18 mouse cellular contexts compared by ENCODE assay signal in genomic region chr3:84774246-84775066, GRCm38 (mm10). TPM values are rescaled to one million over a fixed set of nuclear protein-coding genes. Genes with fewer than 3 reads are reported as not detected.
DNase-seq lines count a peak whose midpoint lies in the region; ATAC-seq and TF ChIP-seq lines count a peak whose summit lies in the region.
"Had no signal": no experiment of that assay in that cellular context is flagged by ENCODE, and none has a peak within 500 bp of the region (broad histone marks: within the 10 kb centered on the region; RNA-seq: fewer than 3 reads in every experiment).

No protein-coding gene starts in this region.

- no peak overlapping the region for H3K9ac ChIP-seq in intestine, embryonic 16.5 days (ENCODE audit: low read depth, low read length)
- no peak overlapping the region for H3K9ac ChIP-seq in stomach, embryonic 16.5 days (ENCODE audit: low read length)
- H3K9ac ChIP-seq: forebrain, embryonic 12.5 days; hindbrain, embryonic 15.5 days; liver, embryonic 14.5 days; neural tube, embryonic 13.5 days had no signal

- no peak overlapping the region for H3K4me2 ChIP-seq in intestine, embryonic 16.5 days (ENCODE audit: low read depth, low read length)
- no peak overlapping the region for H3K4me2 ChIP-seq in stomach, embryonic 16.5 days (ENCODE audit: low read depth, low read length)
- H3K4me2 ChIP-seq: forebrain, embryonic 12.5 days; hindbrain, embryonic 15.5 days; neural tube, embryonic 13.5 days had no signal

- H3K4me3 ChIP-seq in lung, adult 2 months (replicated peaks; ENCODE audit: extremely low read depth, low read depth, low read length): no peak overlapping the region
- H3K4me3 ChIP-seq in embryonic facial prominence, embryonic 10.5 days: no peak overlapping the region
- H3K4me3 ChIP-seq in intestine, embryonic 16.5 days (ENCODE audit: low read length): no peak overlapping the region
- no peak overlapping the region for H3K4me3 ChIP-seq in stomach, embryonic 16.5 days (replicated peaks; ENCODE audit: low read length)
- H3K4me3 ChIP-seq: forebrain, embryonic 12.5 days; gastrocnemius, adult 2 months; hindbrain, embryonic 15.5 days; megakaryocyte, embryonic 14.5 days; neural tube, embryonic 13.5 days had no signal

- H3K4me1 ChIP-seq in lung, adult 2 months (ENCODE audit: control insufficient read depth, insufficient read depth, low read length): no peaks in the 10 kb centered on the region; the same call in 1 of the 2 replicates
- H3K4me1 ChIP-seq in embryonic facial prominence, embryonic 10.5 days: peaks cover 22% of the 10 kb centered on the region
- H3K4me1 ChIP-seq in intestine, embryonic 16.5 days (ENCODE audit: control insufficient read depth, insufficient read depth, low read length): peaks cover 2% of the 10 kb centered on the region; the same call in 1 of the 2 replicates
- H3K4me1 ChIP-seq in stomach, embryonic 16.5 days (ENCODE audit: control insufficient read depth, insufficient read depth, low read length): peaks cover 12% of the 10 kb centered on the region; the same call in 1 of the 2 replicates
- H3K4me1 ChIP-seq: forebrain, embryonic 12.5 days; hindbrain, embryonic 15.5 days; neural tube, embryonic 13.5 days had no signal

- H3K27ac ChIP-seq in embryonic facial prominence, embryonic 10.5 days (replicated peaks): no peak overlapping the region
- H3K27ac ChIP-seq in intestine, embryonic 16.5 days (ENCODE audit: low read length): peak overlapping the region; percentile 62
- H3K27ac ChIP-seq in stomach, embryonic 16.5 days (ENCODE audit: low read length): peak overlapping the region; percentile 80
- H3K27ac ChIP-seq: forebrain, embryonic 12.5 days; gastrocnemius, adult 2 months; hindbrain, embryonic 15.5 days; liver, embryonic 14.5 days; neural tube, embryonic 13.5 days had no signal

- 0 out of 2 replicates have a peak, but pooled peaks cover 2% of the 10 kb centered on the region for H3K9me3 ChIP-seq in embryonic facial prominence, embryonic 10.5 days
- H3K9me3 ChIP-seq in intestine, embryonic 16.5 days (ENCODE audit: control insufficient read depth, low read length): no peaks in the 10 kb centered on the region
- no peaks in the 10 kb centered on the region for H3K9me3 ChIP-seq in stomach, embryonic 16.5 days (replicated peaks; ENCODE audit: control insufficient read depth, low read length)
- H3K9me3 ChIP-seq: forebrain, embryonic 12.5 days; hindbrain, embryonic 15.5 days; neural tube, embryonic 13.5 days had no signal

- peak; percentile 16 for DNase-seq in lung, postnatal 25 days (ENCODE audit: low spot score)
- no peak for DNase-seq in lung, adult 2 months
- peak; percentile 11 for DNase-seq in embryonic facial prominence, embryonic 10.5 days (ENCODE audit: low spot score)
- DNase-seq in layer of hippocampus, postnatal 36 days: no peak
- DNase-seq in right cerebral cortex, postnatal 4 days: no peak
- no peak for DNase-seq in right cerebral cortex, adult 18-20 months
- DNase-seq: cerebellum, adult 11 months; gastrocnemius, adult 2 months; heart, postnatal 10 days; kidney, postnatal 4 days; thymus, adult 18-20 months had no signal

- no peaks in the 10 kb centered on the region for H3K27me3 ChIP-seq in embryonic facial prominence, embryonic 10.5 days (replicated peaks; ENCODE audit: low read depth, poor library complexity, severe bottlenecking)
- H3K27me3 ChIP-seq in intestine, embryonic 16.5 days (replicated peaks; ENCODE audit: control insufficient read depth, insufficient read depth, low read length): no peaks in the 10 kb centered on the region
- no peaks in the 10 kb centered on the region for H3K27me3 ChIP-seq in stomach, embryonic 16.5 days (ENCODE audit: control insufficient read depth, insufficient read depth, low read length)
- H3K27me3 ChIP-seq: forebrain, embryonic 12.5 days; hindbrain, embryonic 15.5 days; neural tube, embryonic 13.5 days had no signal

- H3K36me3 ChIP-seq in embryonic facial prominence, embryonic 10.5 days (replicated peaks): no peaks in the 10 kb centered on the region
- no peaks in the 10 kb centered on the region for H3K36me3 ChIP-seq in intestine, embryonic 16.5 days (ENCODE audit: control insufficient read depth, insufficient read depth, low read length)
- no peaks in the 10 kb centered on the region for H3K36me3 ChIP-seq in stomach, embryonic 16.5 days (ENCODE audit: control insufficient read depth, insufficient read depth, low read length)
- H3K36me3 ChIP-seq: forebrain, embryonic 12.5 days; hindbrain, embryonic 15.5 days; neural tube, embryonic 13.5 days had no signal

- WGBS in lung, adult 2 months: 39% methylated on average over 8 of the region's 8 CpGs
- WGBS in embryonic facial prominence, embryonic 10.5 days: 40% methylated on average over 8 of the region's 8 CpGs
- 38% methylated on average over 8 of the region's 8 CpGs for WGBS in intestine, embryonic 16.5 days
- 40% methylated on average over 8 of the region's 8 CpGs for WGBS in stomach, embryonic 16.5 days

- TF ChIP-seq CTCF in lung, adult 2 months (IDR thresholded peaks at IDR 0.05; ENCODE audit: insufficient read depth, low read length): no peak

- no peak for TF ChIP-seq POLR2A in lung, adult 2 months (IDR thresholded peaks at IDR 0.05; ENCODE audit: borderline replicate concordance, extremely low read depth, low read depth, low read length)

- peak; percentile 74 for ATAC-seq in intestine, embryonic 16.5 days
- ATAC-seq in stomach, embryonic 16.5 days (ENCODE audit: insufficient read depth, low FRiP score): no peak

RNA-seq across cellular contexts. Expression of gene Fbxw7, which starts 40.6 kb away (rescaled TPM):
- 3.9 and 6.7 TPM in 2 replicates for polyA plus RNA-seq in lung, adult 2 months (2012; rRNA removed)
- 8.5 and 9.1 TPM in 2 replicates for polyA plus RNA-seq in embryonic facial prominence, embryonic 10.5 days (2016; fragmentation: Nextera tagmentation; extraction: Ambion mirVana)
- 7.0 and 7.8 TPM in 2 replicates for polyA plus RNA-seq in intestine, embryonic 16.5 days (2015; fragmentation: Nextera tagmentation; extraction: Ambion mirVana)
- 12.4 and 12.9 TPM in 2 replicates for polyA plus RNA-seq in stomach, embryonic 16.5 days (2015; fragmentation: Nextera tagmentation; extraction: Ambion mirVana)
- 100 to 1,000 TPM; 144 to 153 TPM for total RNA-seq in layer of hippocampus, postnatal 36 days (2021)

Comparison
In these comparisons a context has a peak if more than half of its experiments do, and no peak if none do; other contexts are left out.
1. DNase-seq: peak in lung, postnatal 25 days (single experiment) and embryonic facial prominence, embryonic 10.5 days (single experiment); none in lung, adult 2 months (single experiment), layer of hippocampus, postnatal 36 days (0 of 2), right cerebral cortex, postnatal 4 days (single experiment) and right cerebral cortex, adult 18-20 months (single experiment).